Mouse (Mus musculus) liver, embryonic 14.5 days (tissue): Measurements from ENCODE around the gene Wdr72. TPM values are rescaled to one million over a fixed set of nuclear protein-coding genes. Genes with fewer than 3 reads are reported as not detected.

ENCODE experiments used
- ATAC-seq: fragments of 200-750 bp; cut with Nextera tagmentation; 2 replicates; pipeline ENCODE4 v1.8.0; 2017; ENCODE audit warnings: moderate number of reproducible peaks, mild to moderate bottlenecking, moderate library complexity; ENCODE audit not compliant: insufficient read depth
- DNase-seq, 3 experiments: peaks; one replicate each; pipeline ENCODE4 v3.0.0-alpha.2; 2012 to 2013; ENCODE audit warnings: low read depth in 3 of 3, low spot score in 3 of 3
- H3K27ac ChIP-seq: fragments of 300-500 bp; sonication (generic); 2 replicates; pipeline ENCODE4 v1.5.1; 2014; ENCODE audit warnings: moderate library complexity, mild to moderate bottlenecking, control low read depth, inconsistent platforms
- H3K27me3 ChIP-seq: fragments of 300-500 bp; sonication (generic); 2 replicates; pipeline ENCODE4 v1.6.1; 2014; ENCODE audit warnings: mild to moderate bottlenecking, low read length, moderate library complexity; ENCODE audit not compliant: control insufficient read depth, insufficient read depth
- H3K36me3 ChIP-seq: fragments of 300-500 bp; sonication (generic); replicated peaks from 2 replicates; pipeline ENCODE4 v1.6.1; 2014; ENCODE audit warnings: low read depth; ENCODE audit not compliant: control insufficient read depth, insufficient read depth
- H3K4me1 ChIP-seq, 2 experiments: fragments of 200-500 bp in 1 of 2; fragments of 300-500 bp in 1 of 2; sonication (generic) in 1 of 2; replicated peaks; 2 replicates each; pipeline ENCODE4 v1.6.1; 2012 to 2014; ENCODE audit warnings: antibody characterized with exemption in 1 of 2, inconsistent platforms in 1 of 2, low read length in 1 of 2; ENCODE audit not compliant: control insufficient read depth in 2 of 2, insufficient read depth in 2 of 2
- H3K4me2 ChIP-seq: fragments of 300-500 bp; sonication (generic); 2 replicates; pipeline ENCODE4 v1.6.1; 2014; ENCODE audit warnings: low read depth, mild to moderate bottlenecking, control low read depth, moderate library complexity
- H3K4me3 ChIP-seq, 2 experiments: fragments of 200-500 bp in 1 of 2; fragments of 300-500 bp in 1 of 2; sonication (generic) in 1 of 2; 2 replicates each; pipeline ENCODE4 v1.5.1; 2012 to 2014; ENCODE audit warnings: low read depth in 2 of 2, low read length in 2 of 2, mild to moderate bottlenecking in 2 of 2, control low read depth in 1 of 2, inconsistent platforms in 1 of 2, moderate library complexity in 1 of 2; ENCODE audit not compliant: insufficient read depth in 1 of 2
- H3K9ac ChIP-seq: fragments of 300-500 bp; sonication (generic); replicated peaks from 2 replicates; pipeline ENCODE4 v1.6.1; 2014; ENCODE audit warnings: mild to moderate bottlenecking, control low read depth, moderate library complexity
- H3K9me3 ChIP-seq: fragments of 300-500 bp; sonication (generic); 2 replicates; pipeline ENCODE4 v1.6.1; 2016; ENCODE audit warnings: low read length, mixed read lengths; ENCODE audit not compliant: control insufficient read depth
- CTCF ChIP-seq: IDR thresholded peaks from 2 replicates; pipeline ENCODE4 v1.5.1; 2016; ENCODE audit warnings: antibody characterized with exemption, low read depth, control low read depth
- EP300 ChIP-seq: IDR thresholded peaks from 2 replicates; pipeline ENCODE4 v1.6.1; 2016; ENCODE audit warnings: antibody characterized with exemption, low read depth
- WGBS: fragments of 180-500 bp; shearing (Covaris S2); extraction: QIAGEN DNeasy Blood & Tissue Kit; methylation state at CpG from one replicate; pipeline ENCODE4 v1.1.7; 2014; ENCODE audit not compliant: insufficient replicate concordance; 5-methylcytosine and 5-hydroxymethylcytosine counted together
- polyA plus RNA-seq, 2 experiments: library from polyadenylated mRNA; depleted of rRNA in 1 of 2; stranded (reverse) in 1 of 2; unstranded in 1 of 2; fragments of >200 nt; fragmentation: Nextera tagmentation in 1 of 2; extraction: Ambion mirVana in 1 of 2; gene quantifications; 2 replicates each; pipeline versions ENCODE4 v1.2.1 to v1.2.3; 2012 to 2014

The Wdr72 gene
- polyA plus RNA-seq, 2 experiments, result 0.01 TPM; not detected in 1

- Histone ChIP-seq H3K4me3 (no peak overlapping the region), H3K36me3 (no peaks in the 10 kb centered on the region), H3K27me3 (no peaks in the 10 kb centered on the region), H3K4me2 (no peak overlapping the region), H3K9ac (no peak overlapping the region), H3K27ac (no peak overlapping the region), H3K9me3 (no peaks in the 10 kb centered on the region), H3K4me1 (no peaks in the 10 kb centered on the region)
- no peak for ATAC-seq
- TF ChIP-seq CTCF (no peak), EP300 (no peak)
- no peak for DNase-seq
- WGBS, result 59% methylated on average over 8 of the region's 8 CpGs
Observed at GRCm38 (mm10) chr9:74187401-74188029, 77.4 kb downstream of the Wdr72 start.

GRCm38 (mm10) chr9:74194898-74195297 lies 84.7 kb downstream of the Wdr72 start:
- WGBS, result 83% methylated on average over 2 of the region's 2 CpGs
- no peak for ATAC-seq
- TF ChIP-seq EP300, result no peak
- no peak for TF ChIP-seq CTCF

GRCm38 (mm10) chr9:74228272-74228671 lies 118.1 kb downstream of the Wdr72 start:
- Histone ChIP-seq H3K4me3 (no peak overlapping the region), H3K27me3 (no peaks in the 10 kb centered on the region), H3K9ac (no peak overlapping the region), H3K4me2 (no peak overlapping the region), H3K9me3 (no peaks in the 10 kb centered on the region), H3K27ac (no peak overlapping the region), H3K4me1 (no peaks in the 10 kb centered on the region), H3K36me3 (no peaks in the 10 kb centered on the region)
- no peak for ATAC-seq
- TF ChIP-seq CTCF (no peak), EP300 (no peak)
- WGBS, result 60% methylated on average over 6 of the region's 6 CpGs
- DNase-seq, result no peak

More at GRCm38 (mm10) chr9:74194898-74195297, 84.7 kb downstream of the Wdr72 start:
- Histone ChIP-seq H3K4me3 (no peak overlapping the region), H3K36me3 (no peaks in the 10 kb centered on the region), H3K9me3 (no peaks in the 10 kb centered on the region), H3K4me2 (no peak overlapping the region), H3K27ac (no peak overlapping the region), H3K9ac (no peak overlapping the region), H3K27me3 (no peaks in the 10 kb centered on the region), H3K4me1 (no peaks in the 10 kb centered on the region)
- DNase-seq, result no peak

- DNase-seq (no peak), ATAC-seq (no peak)
- no peak overlapping the region for H3K27ac ChIP-seq
- no peaks in the 10 kb centered on the region for H3K4me1 ChIP-seq
- WGBS, result 40% methylated on average over 5 of the region's 5 CpGs
- TF ChIP-seq CTCF (no peak), EP300 (no peak)
- no peaks in the 10 kb centered on the region for H3K36me3 ChIP-seq
- no peak overlapping the region for H3K9ac ChIP-seq
- H3K4me3 ChIP-seq, result no peak overlapping the region
- H3K27me3 ChIP-seq, result no peaks in the 10 kb centered on the region
- no peak overlapping the region for H3K4me2 ChIP-seq
- no peaks in the 10 kb centered on the region for H3K9me3 ChIP-seq
Observed at GRCm38 (mm10) chr9:74241292-74241691, 131.1 kb downstream of the Wdr72 start.

- WGBS, result 56% methylated on average over 4 of the region's 4 CpGs
- no peaks in the 10 kb centered on the region for H3K36me3 ChIP-seq
- no peak overlapping the region for H3K27ac ChIP-seq
- TF ChIP-seq CTCF, result no peak
- no peak for TF ChIP-seq EP300
- no peak overlapping the region for H3K9ac ChIP-seq
- H3K27me3 ChIP-seq, result no peaks in the 10 kb centered on the region
- DNase-seq, result no peak
- no peaks in the 10 kb centered on the region for H3K4me1 ChIP-seq
- H3K4me2 ChIP-seq, result no peak overlapping the region
- H3K9me3 ChIP-seq, result no peaks in the 10 kb centered on the region
- no peak for ATAC-seq
- H3K4me3 ChIP-seq, result no peak overlapping the region
Observed at GRCm38 (mm10) chr9:74248084-74248483, 137.9 kb downstream of the Wdr72 start.
